Mouse (Mus musculus): ENCODE measurements at regions not wholly inside any gene's neighbourhood (a gene's known extent, or its start where the extent isn't known, plus 50 kb on each side); places are given as distances from the start of the nearest gene placed in this dataset.

- no peak for DNase-seq
These were observed 222.7 kb downstream of the Fam84b start for GRCm38 (mm10) chr15:60630756-60631402.

GRCm38 (mm10) chr15:60618801-60619200 is 234.8 kb downstream of the Fam84b start:
- DNase-seq: no peak

GRCm38 (mm10) chr15:60617371-60617770 is 236.2 kb downstream of the Fam84b start:
- no peak for DNase-seq

- no peak for DNase-seq
These were observed 251.7 kb downstream of the Fam84b start for GRCm38 (mm10) chr15:60601885-60602284.

- DNase-seq: no peak
These were observed 276.5 kb downstream of the Fam84b start for GRCm38 (mm10) chr15:60577084-60577483.

- no peak for DNase-seq
These were observed 287.3 kb downstream of the Fam84b start for GRCm38 (mm10) chr15:60566267-60566666.

GRCm38 (mm10) chr15:60565017-60565416 is 288.6 kb downstream of the Fam84b start:
- DNase-seq: no peak

- DNase-seq: no peak
These were observed 292.9 kb downstream of the Fam84b start for GRCm38 (mm10) chr15:60560641-60561040.

GRCm38 (mm10) chr15:60555691-60556090 is 297.9 kb downstream of the Fam84b start:
- DNase-seq: no peak

GRCm38 (mm10) chr15:60554587-60554986 is 299.0 kb downstream of the Fam84b start:
- no peak for DNase-seq

GRCm38 (mm10) chr15:60548045-60548444 is 305.5 kb downstream of the Fam84b start:
- no peak for DNase-seq

- no peak for DNase-seq
These were observed 316.4 kb downstream of the Fam84b start for GRCm38 (mm10) chr15:60537191-60537590.

GRCm38 (mm10) chr15:60534701-60535100 is 318.9 kb downstream of the Fam84b start:
- DNase-seq: peak; percentile 5

GRCm38 (mm10) chr15:60516810-60517209 is 336.8 kb downstream of the Fam84b start:
- DNase-seq: no peak

- DNase-seq: no peak
These were observed 376.7 kb downstream of the Fam84b start for GRCm38 (mm10) chr15:60476755-60477310.

GRCm38 (mm10) chr15:60475086-60475485 is 378.5 kb downstream of the Fam84b start:
- DNase-seq: no peak

- peak; percentile 65 for DNase-seq
These were observed 415.5 kb upstream of the 4933412E24Rik start for GRCm38 (mm10) chr15:60431916-60432315.

GRCm38 (mm10) chr15:60419081-60419480 is 402.7 kb upstream of the 4933412E24Rik start:
- DNase-seq: no peak

- DNase-seq: peak; percentile 28
These were observed 375.9 kb upstream of the 4933412E24Rik start for GRCm38 (mm10) chr15:60392267-60392666.

GRCm38 (mm10) chr15:60390336-60390735 is 373.9 kb upstream of the 4933412E24Rik start:
- no peak for DNase-seq

GRCm38 (mm10) chr15:60387962-60388361 is 371.5 kb upstream of the 4933412E24Rik start:
- no peak for DNase-seq
